Mouse (Mus musculus) mesoderm, embryonic 11.5 days (tissue): ENCODE results near the gene Cyp24a1.
A peak's percentile ranks its signal among the peaks of the same experiment; 100 is the strongest.
"Not testable (repeated sequence)": the region's sequence is repeated elsewhere in the genome, so short reads cannot be mapped to it uniquely, and the experiment has no call there.

Source experiments
- DNase-seq: peaks from one replicate; pipeline ENCODE4 v3.0.0-alpha.2; 2012; ENCODE audit warnings: low read depth, low spot score

Cyp24a1 gene

GRCm38 (mm10) chr2:170494784-170495710 is 1.9 kb downstream of the Cyp24a1 start:
- no peak for DNase-seq

GRCm38 (mm10) chr2:170487890-170488502 is 8.9 kb downstream of the Cyp24a1 start:
- DNase-seq = no peak

- no peak for DNase-seq
Observed at GRCm38 (mm10) chr2:170487202-170487601, 9.7 kb downstream of the Cyp24a1 start.

- DNase-seq = no peak
Observed at GRCm38 (mm10) chr2:170483914-170484313, 13.0 kb downstream of the Cyp24a1 start.

- DNase-seq = no peak
Observed at GRCm38 (mm10) chr2:170482019-170482540, 14.9 kb downstream of the Cyp24a1 start.

GRCm38 (mm10) chr2:170476643-170477042 is 20.3 kb downstream of the Cyp24a1 start:
- DNase-seq = no peak

- no peak for DNase-seq
Observed at GRCm38 (mm10) chr2:170476215-170476614, 20.7 kb downstream of the Cyp24a1 start.

GRCm38 (mm10) chr2:170475164-170475563 is 21.8 kb downstream of the Cyp24a1 start:
- no peak for DNase-seq

- DNase-seq = no peak
Observed at GRCm38 (mm10) chr2:170474125-170474524, 22.8 kb downstream of the Cyp24a1 start.

GRCm38 (mm10) chr2:170470591-170470990 is 26.4 kb downstream of the Cyp24a1 start:
- no peak for DNase-seq

GRCm38 (mm10) chr2:170469616-170470308 is 27.2 kb downstream of the Cyp24a1 start:
- DNase-seq = peak; percentile 62

- no peak for DNase-seq
Observed at GRCm38 (mm10) chr2:170468009-170468408, 28.9 kb downstream of the Cyp24a1 start.

- DNase-seq = no peak
Observed at GRCm38 (mm10) chr2:170464817-170465216, 32.1 kb downstream of the Cyp24a1 start.

GRCm38 (mm10) chr2:170461652-170462051 is 35.3 kb downstream of the Cyp24a1 start:
- DNase-seq = no peak

GRCm38 (mm10) chr2:170459805-170460204 is 37.1 kb downstream of the Cyp24a1 start:
- peak; percentile 61 for DNase-seq

GRCm38 (mm10) chr2:170459183-170459582 is 37.8 kb downstream of the Cyp24a1 start:
- DNase-seq = no peak

- DNase-seq = not testable (repeated sequence)
Observed at GRCm38 (mm10) chr2:170453809-170454208, 43.1 kb downstream of the Cyp24a1 start.

GRCm38 (mm10) chr2:170450933-170451332 is 46.0 kb downstream of the Cyp24a1 start:
- peak; percentile 86 for DNase-seq

- DNase-seq = no peak
Observed at GRCm38 (mm10) chr2:170447651-170448050, 49.3 kb downstream of the Cyp24a1 start.

- no peak for DNase-seq
Observed at GRCm38 (mm10) chr2:170446843-170447383, 50.0 kb downstream of the Cyp24a1 start.

- no peak for DNase-seq
Observed at GRCm38 (mm10) chr2:170445861-170446260, 51.1 kb downstream of the Cyp24a1 start.

GRCm38 (mm10) chr2:170442535-170442934 is 54.4 kb downstream of the Cyp24a1 start:
- DNase-seq = no peak
